Mouse (Mus musculus): ENCODE measurements around the gene Cox8a. TPM values are rescaled to one million over a fixed set of nuclear protein-coding genes. Genes with fewer than 3 reads are reported as not detected.

Cox8a gene
- polyA plus RNA-seq, 1 experiment = 636 TPM

DNA sequence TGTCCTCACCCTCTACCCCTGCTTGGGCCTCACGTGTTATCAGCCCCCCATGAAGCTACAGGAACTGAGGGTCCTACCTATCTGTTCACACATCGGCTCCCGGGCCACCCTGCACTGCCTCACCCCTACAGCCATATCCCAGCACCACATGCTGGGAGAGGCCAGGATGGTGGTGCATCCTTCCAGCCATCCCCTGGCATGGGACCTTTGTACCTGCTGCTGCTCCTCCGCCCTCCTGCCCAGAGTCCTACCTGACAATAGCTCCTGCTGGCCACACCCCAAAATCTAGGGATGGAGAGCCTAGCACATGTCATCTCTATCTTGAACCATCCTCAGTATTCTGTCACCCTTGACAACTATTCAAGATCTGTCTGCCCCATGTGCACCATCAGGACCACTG is 28.4 kb downstream of the Cox8a start:
- no peak for DNase-seq (ENCODE audit: low read depth in 1 of 2, low spot score in 2 of 2)
- 97% methylated on average over 4 of the region's 4 CpGs for WGBS
- TF ChIP-seq CTCF (IDR thresholded peaks at IDR 0.05; ENCODE audit: extremely low read depth, insufficient read depth, insufficient read length, insufficient replicate concordance) = no peak
- no peak for TF ChIP-seq POLR2A (IDR thresholded peaks at IDR 0.05; ENCODE audit: low read depth, low read length)
- H3K4me1 ChIP-seq (ENCODE audit: control insufficient read depth, insufficient read depth, insufficient read length) = no peaks in the 10 kb centered on the region
- no peak overlapping the region for H3K27ac ChIP-seq (ENCODE audit: insufficient read depth, low read length)
- H3K36me3 ChIP-seq (ENCODE audit: control insufficient read depth, insufficient read depth, low read length) = no peaks in the 10 kb centered on the region
- no peaks in the 10 kb centered on the region; the same call in 1 of the 2 replicates for H3K27me3 ChIP-seq (ENCODE audit: control insufficient read depth, insufficient read depth, low read length)
- H3K4me3 ChIP-seq (ENCODE audit: extremely low read depth, insufficient read depth, insufficient read length) = no peak overlapping the region

GRCm38 (mm10) chr19:7187157-7187556 is 30.3 kb downstream of the Cox8a start:
- DNase-seq (ENCODE audit: low read depth in 1 of 2, low spot score in 2 of 2) = no peak
- H3K4me1 ChIP-seq (ENCODE audit: control insufficient read depth, insufficient read depth, insufficient read length) = no peaks in the 10 kb centered on the region
- 74% methylated on average over 5 of the region's 5 CpGs for WGBS
- TF ChIP-seq POLR2A (IDR thresholded peaks at IDR 0.05; ENCODE audit: low read depth, low read length) (no peak), CTCF (IDR thresholded peaks at IDR 0.05; ENCODE audit: extremely low read depth, insufficient read depth, insufficient read length, insufficient replicate concordance) (no peak)
- H3K27ac ChIP-seq (ENCODE audit: insufficient read depth, low read length) = no peak overlapping the region
- H3K4me3 ChIP-seq (ENCODE audit: extremely low read depth, insufficient read depth, insufficient read length) = no peak overlapping the region
- no peaks in the 10 kb centered on the region; the same call in 1 of the 2 replicates for H3K27me3 ChIP-seq (ENCODE audit: control insufficient read depth, insufficient read depth, low read length)
- no peaks in the 10 kb centered on the region for H3K36me3 ChIP-seq (ENCODE audit: control insufficient read depth, insufficient read depth, low read length)

GRCm38 (mm10) chr19:7185715-7186291 is 31.6 kb downstream of the Cox8a start:
- H3K27me3 ChIP-seq (ENCODE audit: control insufficient read depth, insufficient read depth, low read length) = no peaks in the 10 kb centered on the region; the same call in 1 of the 2 replicates
- TF ChIP-seq CTCF (IDR thresholded peaks at IDR 0.05; ENCODE audit: extremely low read depth, insufficient read depth, insufficient read length, insufficient replicate concordance) (no peak), POLR2A (IDR thresholded peaks at IDR 0.05; ENCODE audit: low read depth, low read length) (no peak)
- no peak for DNase-seq (ENCODE audit: low read depth in 1 of 2, low spot score in 2 of 2)
- H3K4me1 ChIP-seq (ENCODE audit: control insufficient read depth, insufficient read depth, insufficient read length) = no peaks in the 10 kb centered on the region
- H3K27ac ChIP-seq (ENCODE audit: insufficient read depth, low read length) = no peak overlapping the region
- H3K36me3 ChIP-seq (ENCODE audit: control insufficient read depth, insufficient read depth, low read length) = no peaks in the 10 kb centered on the region
- no peak overlapping the region for H3K4me3 ChIP-seq (ENCODE audit: extremely low read depth, insufficient read depth, insufficient read length)
- WGBS = 85% methylated on average over 17 of the region's 18 CpGs

GRCm38 (mm10) chr19:7185059-7185458 is 32.4 kb downstream of the Cox8a start:
- 91% methylated on average over 4 of the region's 4 CpGs for WGBS
- no peaks in the 10 kb centered on the region; the same call in 1 of the 2 replicates for H3K27me3 ChIP-seq (ENCODE audit: control insufficient read depth, insufficient read depth, low read length)
- TF ChIP-seq CTCF (IDR thresholded peaks at IDR 0.05; ENCODE audit: extremely low read depth, insufficient read depth, insufficient read length, insufficient replicate concordance) = no peak
- no peak for TF ChIP-seq POLR2A (IDR thresholded peaks at IDR 0.05; ENCODE audit: low read depth, low read length)

DNA sequence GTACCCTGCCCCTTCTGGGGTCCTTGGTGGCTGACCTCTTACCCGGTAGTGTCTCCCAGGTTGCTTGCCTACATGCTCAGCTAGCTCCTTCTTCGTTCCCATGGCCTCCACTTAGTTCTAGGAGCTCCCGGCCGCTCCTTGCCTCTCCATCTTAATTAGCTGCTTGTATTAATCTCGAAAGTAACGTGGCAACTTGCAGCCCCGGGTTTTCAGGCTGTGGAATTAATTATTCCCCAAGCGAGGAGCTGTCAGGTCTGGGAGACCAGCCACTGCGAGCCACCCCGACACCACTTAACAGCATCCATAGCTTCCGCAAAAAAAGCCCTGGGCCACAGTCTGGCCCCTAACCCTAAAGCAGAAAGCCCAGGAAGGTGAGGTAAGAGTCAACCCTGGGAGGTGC is 34.0 kb downstream of the Cox8a start:
- Histone ChIP-seq H3K36me3 (ENCODE audit: control insufficient read depth, insufficient read depth, low read length) (no peaks in the 10 kb centered on the region), H3K4me1 (ENCODE audit: control insufficient read depth, insufficient read depth, insufficient read length) (no peaks in the 10 kb centered on the region), H3K27ac (ENCODE audit: insufficient read depth, low read length) (no peak overlapping the region), H3K27me3 (ENCODE audit: control insufficient read depth, insufficient read depth, low read length) (no peaks in the 10 kb centered on the region; the same call in 1 of the 2 replicates), H3K4me3 (ENCODE audit: extremely low read depth, insufficient read depth, insufficient read length) (no peak overlapping the region)
- no peak for DNase-seq (ENCODE audit: low read depth in 1 of 2, low spot score in 2 of 2)
- 94% methylated on average over 11 of the region's 11 CpGs for WGBS
- no peak for TF ChIP-seq CTCF (IDR thresholded peaks at IDR 0.05; ENCODE audit: extremely low read depth, insufficient read depth, insufficient read length, insufficient replicate concordance)
- TF ChIP-seq POLR2A (IDR thresholded peaks at IDR 0.05; ENCODE audit: low read depth, low read length) = no peak

More at GRCm38 (mm10) chr19:7185059-7185458, 32.4 kb downstream of the Cox8a start:
- no peak for DNase-seq (ENCODE audit: low read depth in 1 of 2, low spot score in 2 of 2)
- no peak overlapping the region for H3K4me3 ChIP-seq (ENCODE audit: extremely low read depth, insufficient read depth, insufficient read length)
- no peaks in the 10 kb centered on the region for H3K4me1 ChIP-seq (ENCODE audit: control insufficient read depth, insufficient read depth, insufficient read length)
- no peaks in the 10 kb centered on the region for H3K36me3 ChIP-seq (ENCODE audit: control insufficient read depth, insufficient read depth, low read length)
- H3K27ac ChIP-seq (ENCODE audit: insufficient read depth, low read length) = no peak overlapping the region

DNA sequence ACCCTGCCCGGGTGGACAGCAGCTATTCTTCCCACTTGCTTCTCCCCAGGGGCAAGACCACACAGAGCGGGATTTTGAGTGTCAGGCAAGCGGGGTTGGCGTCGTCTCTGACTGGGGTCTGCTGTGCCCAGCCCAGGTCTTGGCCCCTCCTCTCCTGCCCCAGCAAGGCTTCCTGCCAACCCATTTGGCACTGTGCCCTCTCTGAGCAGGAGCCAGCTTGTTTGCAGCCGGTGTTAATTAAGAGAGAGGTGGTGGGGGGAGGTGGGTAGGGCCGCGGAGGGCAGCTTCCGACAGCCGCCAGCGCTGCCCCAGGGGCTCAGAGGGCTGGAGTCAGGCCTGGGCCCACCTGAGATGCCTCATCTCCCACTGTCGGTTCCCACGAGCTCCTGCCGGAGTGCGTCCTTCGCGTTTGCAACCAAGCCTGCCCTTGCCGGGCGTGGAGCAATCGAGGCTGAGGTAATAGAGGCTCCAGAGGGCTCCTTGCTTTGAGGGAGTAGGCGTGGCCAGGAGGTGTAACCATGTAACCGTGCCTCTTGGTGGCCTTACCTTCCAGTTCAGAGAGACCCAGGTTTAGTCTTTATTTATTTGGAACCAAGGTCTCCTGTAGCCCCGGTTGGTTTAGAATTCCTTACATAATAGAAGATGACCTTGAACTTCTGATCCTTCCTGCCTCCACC is 35.0 kb downstream of the Cox8a start:
- TF ChIP-seq CTCF (IDR thresholded peaks at IDR 0.05; ENCODE audit: extremely low read depth, insufficient read depth, insufficient read length, insufficient replicate concordance) (no peak), POLR2A (IDR thresholded peaks at IDR 0.05; ENCODE audit: low read depth, low read length) (no peak)
- Histone ChIP-seq H3K27me3 (ENCODE audit: control insufficient read depth, insufficient read depth, low read length) (no peaks in the 10 kb centered on the region; the same call in 1 of the 2 replicates), H3K27ac (ENCODE audit: insufficient read depth, low read length) (no peak overlapping the region), H3K4me3 (ENCODE audit: extremely low read depth, insufficient read depth, insufficient read length) (no peak overlapping the region), H3K4me1 (ENCODE audit: control insufficient read depth, insufficient read depth, insufficient read length) (no peaks in the 10 kb centered on the region), H3K36me3 (ENCODE audit: control insufficient read depth, insufficient read depth, low read length) (no peaks in the 10 kb centered on the region)
- WGBS = 14% methylated on average over 23 of the region's 23 CpGs
- no peak for DNase-seq (ENCODE audit: low read depth in 1 of 2, low spot score in 2 of 2)

GRCm38 (mm10) chr19:7181496-7181895 is 35.9 kb downstream of the Cox8a start:
- TF ChIP-seq POLR2A (IDR thresholded peaks at IDR 0.05; ENCODE audit: low read depth, low read length) = no peak
- no peak for TF ChIP-seq CTCF (IDR thresholded peaks at IDR 0.05; ENCODE audit: extremely low read depth, insufficient read depth, insufficient read length, insufficient replicate concordance)

More at GRCm38 (mm10) chr19:7181496-7181895, 35.9 kb downstream of the Cox8a start:
- Histone ChIP-seq H3K36me3 (ENCODE audit: control insufficient read depth, insufficient read depth, low read length) (no peaks in the 10 kb centered on the region), H3K27me3 (ENCODE audit: control insufficient read depth, insufficient read depth, low read length) (no peaks in the 10 kb centered on the region; the same call in 1 of the 2 replicates), H3K4me3 (ENCODE audit: extremely low read depth, insufficient read depth, insufficient read length) (no peak overlapping the region), H3K4me1 (ENCODE audit: control insufficient read depth, insufficient read depth, insufficient read length) (no peaks in the 10 kb centered on the region), H3K27ac (ENCODE audit: insufficient read depth, low read length) (no peak overlapping the region)
- WGBS = 88% methylated on average over 7 of the region's 7 CpGs
- DNase-seq (ENCODE audit: low read depth in 1 of 2, low spot score in 2 of 2) = no peak

All from spleen, adult 2 months (tissue).